Mouse (Mus musculus): ENCODE results near the gene Gm7861. TPM values are rescaled to one million over a fixed set of nuclear protein-coding genes. Genes with fewer than 3 reads are reported as not detected.
"Not testable (repeated sequence)": the region's sequence is repeated elsewhere in the genome, so short reads cannot be mapped to it uniquely, and the experiment has no call there.

The Gm7861 gene
- polyA plus RNA-seq (2014; fragmentation: Nextera tagmentation; extraction: Ambion mirVana), result not detected in 2 replicates

- not testable (repeated sequence) for H3K27ac ChIP-seq (replicated peaks; ENCODE audit: low read depth, low read length)
These were observed at the start of gene Gm7861 for GRCm38 (mm10) chr8:21594408-21594807. Gm7861 (minus strand) TSS chr8:21594508.

GRCm38 (mm10) chr8:21617883-21618282 lies 23.6 kb upstream of the Gm7861 start, which contains the start of gene Defa26:
Defa26 (plus strand) TSS chr8:21618183.
- H3K4me2 ChIP-seq (ENCODE audit: low read depth, low read length); ATAC-seq (replicated peaks; ENCODE audit: insufficient number of reproducible peaks, low FRiP score, low TSS enrichment, low read depth); H3K36me3 ChIP-seq (replicated peaks; ENCODE audit: control insufficient read depth, insufficient read depth, low read depth, low read length); H3K9ac ChIP-seq (replicated peaks; ENCODE audit: low read length); H3K9me3 ChIP-seq (replicated peaks; ENCODE audit: control insufficient read depth, low read length); H3K4me1 ChIP-seq (ENCODE audit: control insufficient read depth, insufficient read depth, low read length); H3K4me3 ChIP-seq (ENCODE audit: low read depth, low read length); H3K27ac ChIP-seq (replicated peaks; ENCODE audit: low read depth, low read length); H3K27me3 ChIP-seq (ENCODE audit: control insufficient read depth, insufficient read depth, low read length); DNase-seq (ENCODE audit: low spot score): not testable (repeated sequence)
- WGBS, result no CpG with 5 or more reads among the region's 1 CpGs

More at GRCm38 (mm10) chr8:21594408-21594807, at the start of gene Gm7861:
- ATAC-seq (replicated peaks; ENCODE audit: insufficient number of reproducible peaks, low FRiP score, low TSS enrichment, low read depth); H3K9ac ChIP-seq (replicated peaks; ENCODE audit: low read length); H3K4me1 ChIP-seq (ENCODE audit: control insufficient read depth, insufficient read depth, low read length); H3K4me3 ChIP-seq (ENCODE audit: low read depth, low read length); DNase-seq (ENCODE audit: low spot score); H3K27me3 ChIP-seq (ENCODE audit: control insufficient read depth, insufficient read depth, low read length); H3K4me2 ChIP-seq (ENCODE audit: low read depth, low read length); H3K36me3 ChIP-seq (replicated peaks; ENCODE audit: control insufficient read depth, insufficient read depth, low read depth, low read length); H3K9me3 ChIP-seq (replicated peaks; ENCODE audit: control insufficient read depth, low read length): not testable (repeated sequence)
- no CpG with 5 or more reads among the region's 1 CpGs for WGBS

DNA sequence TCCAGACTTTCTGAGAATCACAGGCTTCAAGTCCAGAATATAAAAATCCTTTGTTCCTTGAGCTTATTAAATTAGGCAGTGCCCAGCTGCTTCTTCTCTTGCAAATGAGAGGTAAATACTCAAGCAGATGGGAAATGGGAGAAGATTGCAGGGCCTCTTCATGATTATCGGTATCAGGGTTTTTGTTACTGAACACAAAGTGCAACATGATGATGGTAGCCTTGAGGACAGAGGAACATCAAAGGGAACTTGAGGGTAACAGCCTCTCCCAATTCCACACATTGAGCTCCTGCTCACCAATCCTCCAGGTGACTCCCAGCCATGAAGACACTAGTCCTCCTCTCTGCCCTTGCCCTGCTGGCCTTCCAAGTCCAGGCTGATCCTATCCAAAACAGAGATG lies 11.6 kb downstream of the Gm7861 start, which contains the start of gene Defa28:
Defa28 (plus strand) TSS at position 301 of the 400 bp plus-strand sequence.
- not testable (repeated sequence) for H3K9me3 ChIP-seq (replicated peaks; ENCODE audit: control insufficient read depth, low read length); H3K4me3 ChIP-seq (ENCODE audit: low read depth, low read length); H3K36me3 ChIP-seq (replicated peaks; ENCODE audit: control insufficient read depth, insufficient read depth, low read depth, low read length); DNase-seq (ENCODE audit: low spot score); ATAC-seq (replicated peaks; ENCODE audit: insufficient number of reproducible peaks, low FRiP score, low TSS enrichment, low read depth); H3K4me2 ChIP-seq (ENCODE audit: low read depth, low read length); H3K27me3 ChIP-seq (ENCODE audit: control insufficient read depth, insufficient read depth, low read length); H3K27ac ChIP-seq (replicated peaks; ENCODE audit: low read depth, low read length); H3K4me1 ChIP-seq (ENCODE audit: control insufficient read depth, insufficient read depth, low read length); H3K9ac ChIP-seq (replicated peaks; ENCODE audit: low read length)
- no CpG with 5 or more reads among the region's 1 CpGs for WGBS

DNA sequence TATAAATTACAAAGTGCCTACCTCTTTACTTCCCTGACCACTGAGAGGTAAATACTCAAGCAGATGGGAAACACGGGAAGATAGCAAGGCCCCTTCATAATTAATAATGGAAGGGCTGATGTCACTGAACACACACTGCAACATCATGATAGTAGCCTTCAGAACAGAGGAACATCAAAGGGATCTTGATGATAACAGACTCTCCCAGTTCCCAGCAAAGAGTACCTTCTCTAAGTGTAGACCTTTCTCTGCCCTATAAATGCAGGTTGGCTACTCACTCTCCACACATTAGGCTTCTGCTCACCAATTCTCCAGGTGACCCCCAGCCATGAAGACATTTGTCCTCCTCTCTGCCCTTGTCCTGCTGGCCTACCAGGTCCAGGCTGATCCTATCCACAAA lies 29.2 kb downstream of the Gm7861 start, which contains the start of gene Defa37:
Defa37 (plus strand) TSS at position 301 of the 400 bp plus-strand sequence.
- not testable (repeated sequence) for H3K9ac ChIP-seq (replicated peaks; ENCODE audit: low read length); H3K27ac ChIP-seq (replicated peaks; ENCODE audit: low read depth, low read length); H3K27me3 ChIP-seq (ENCODE audit: control insufficient read depth, insufficient read depth, low read length); ATAC-seq (replicated peaks; ENCODE audit: insufficient number of reproducible peaks, low FRiP score, low TSS enrichment, low read depth); DNase-seq (ENCODE audit: low spot score); H3K36me3 ChIP-seq (replicated peaks; ENCODE audit: control insufficient read depth, insufficient read depth, low read depth, low read length); H3K4me2 ChIP-seq (ENCODE audit: low read depth, low read length); H3K4me3 ChIP-seq (ENCODE audit: low read depth, low read length); H3K4me1 ChIP-seq (ENCODE audit: control insufficient read depth, insufficient read depth, low read length); H3K9me3 ChIP-seq (replicated peaks; ENCODE audit: control insufficient read depth, low read length)
- no CpG with 5 or more reads among the region's 1 CpGs for WGBS

Other genes starting within 250 kb of the Gm7861 start
- gene Defa2, start 216.0 kb downstream of the Gm7861 start, polyA plus RNA-seq (2014; fragmentation: Nextera tagmentation; extraction: Ambion mirVana), result not detected in 2 replicates
- gene Defa33, start 202.7 kb downstream of the Gm7861 start, polyA plus RNA-seq (2014; fragmentation: Nextera tagmentation; extraction: Ambion mirVana), result not detected in 2 replicates
- not detected in 2 replicates for gene Defa36, start 167.1 kb downstream of the Gm7861 start, polyA plus RNA-seq (2014; fragmentation: Nextera tagmentation; extraction: Ambion mirVana)
- gene Gm7849, start 137.9 kb downstream of the Gm7861 start, polyA plus RNA-seq (2014; fragmentation: Nextera tagmentation; extraction: Ambion mirVana), result not detected in 2 replicates
- not detected in 2 replicates for gene Defa20, start 85.2 kb downstream of the Gm7861 start, polyA plus RNA-seq (2014; fragmentation: Nextera tagmentation; extraction: Ambion mirVana)
- gene Defa32, start 65.5 kb downstream of the Gm7861 start, polyA plus RNA-seq (2014; fragmentation: Nextera tagmentation; extraction: Ambion mirVana), result not detected in 2 replicates
- not detected in 2 replicates for gene Defa37, start 29.1 kb downstream of the Gm7861 start, polyA plus RNA-seq (2014; fragmentation: Nextera tagmentation; extraction: Ambion mirVana)
- gene Defa28, start 11.5 kb downstream of the Gm7861 start, polyA plus RNA-seq (2014; fragmentation: Nextera tagmentation; extraction: Ambion mirVana), result not detected in 2 replicates
- gene Defa26, start 23.7 kb upstream of the Gm7861 start, polyA plus RNA-seq (2014; fragmentation: Nextera tagmentation; extraction: Ambion mirVana), result not detected in 2 replicates
- not detected in 2 replicates for gene Defa17, start 61.3 kb upstream of the Gm7861 start, polyA plus RNA-seq (2014; fragmentation: Nextera tagmentation; extraction: Ambion mirVana)
- not detected in 2 replicates for gene Defa34, start 71.3 kb upstream of the Gm7861 start, polyA plus RNA-seq (2014; fragmentation: Nextera tagmentation; extraction: Ambion mirVana)
- not detected in 2 replicates for gene AY761184, start 109.1 kb upstream of the Gm7861 start, polyA plus RNA-seq (2014; fragmentation: Nextera tagmentation; extraction: Ambion mirVana)
- gene Defa24, start 140.0 kb upstream of the Gm7861 start, polyA plus RNA-seq (2014; fragmentation: Nextera tagmentation; extraction: Ambion mirVana), result not detected in 2 replicates
- gene Defb50, start 229.0 kb upstream of the Gm7861 start, polyA plus RNA-seq (2014; fragmentation: Nextera tagmentation; extraction: Ambion mirVana), result not detected in 2 replicates
- gene Defb2, start 245.4 kb upstream of the Gm7861 start, polyA plus RNA-seq (2014; fragmentation: Nextera tagmentation; extraction: Ambion mirVana), result not detected in 2 replicates

Measured in embryonic facial prominence, embryonic 11.5 days (tissue).